Mouse (Mus musculus) liver, embryonic 16.5 days (tissue): Measurements from ENCODE around the gene Dock1. TPM values are rescaled to one million over a fixed set of nuclear protein-coding genes. Genes with fewer than 3 reads are reported as not detected.

ENCODE experiments used
- ATAC-seq: fragments of 200-750 bp; cut with Nextera tagmentation; 2 replicates; pipeline ENCODE4 v1.8.0; 2017; ENCODE audit warnings: low read depth, mild to moderate bottlenecking, moderate number of reproducible peaks, moderate library complexity
- H3K27ac ChIP-seq: fragments of 300-500 bp; sonication (generic); 2 replicates; pipeline ENCODE4 v1.5.1; 2014; ENCODE audit warnings: mild to moderate bottlenecking, low read length
- H3K27me3 ChIP-seq: fragments of 300-500 bp; sonication (generic); 2 replicates; pipeline ENCODE4 v1.6.1; 2014; ENCODE audit warnings: low read depth, low read length, mixed read lengths; ENCODE audit not compliant: control insufficient read depth, insufficient read depth
- H3K36me3 ChIP-seq: fragments of 300-500 bp; sonication (generic); 2 replicates; pipeline ENCODE4 v1.6.1; 2014; ENCODE audit warnings: mild to moderate bottlenecking; ENCODE audit not compliant: control insufficient read depth, insufficient read depth
- H3K4me1 ChIP-seq: fragments of 300-500 bp; sonication (generic); 2 replicates; pipeline ENCODE4 v1.6.1; 2014; ENCODE audit warnings: low read depth, low read length, mixed read lengths; ENCODE audit not compliant: control insufficient read depth
- H3K4me2 ChIP-seq: fragments of 300-500 bp; sonication (generic); 2 replicates; pipeline ENCODE4 v1.6.1; 2014; ENCODE audit warnings: low read depth, low read length, mixed read lengths
- H3K4me3 ChIP-seq: fragments of 300-500 bp; sonication (generic); 2 replicates; pipeline ENCODE4 v1.5.1; 2014; ENCODE audit warnings: low read depth, mild to moderate bottlenecking, low read length
- H3K9ac ChIP-seq: fragments of 300-500 bp; sonication (generic); 2 replicates; pipeline ENCODE4 v1.6.1; 2014; ENCODE audit warnings: low read depth, low read length
- H3K9me3 ChIP-seq: fragments of 300-500 bp; sonication (generic); replicated peaks from 2 replicates; pipeline ENCODE4 v1.6.1; 2016; ENCODE audit warnings: low read length; ENCODE audit not compliant: control insufficient read depth
- WGBS: fragments of 180-500 bp; shearing (Covaris S2); extraction: QIAGEN DNeasy Blood & Tissue Kit; methylation state at CpG from one replicate; pipeline ENCODE4 v1.1.7; 2014; ENCODE audit not compliant: insufficient replicate concordance; 5-methylcytosine and 5-hydroxymethylcytosine counted together
- polyA plus RNA-seq: library from polyadenylated mRNA; unstranded; fragments of >200 nt; fragmentation: Nextera tagmentation; extraction: Ambion mirVana; gene quantifications from 2 replicates; pipeline ENCODE4 v1.2.1, GENCODE M21; 2015

The Dock1 gene
- polyA plus RNA-seq, 1 experiment from 2014 or later, result 3.9 TPM

DNA sequence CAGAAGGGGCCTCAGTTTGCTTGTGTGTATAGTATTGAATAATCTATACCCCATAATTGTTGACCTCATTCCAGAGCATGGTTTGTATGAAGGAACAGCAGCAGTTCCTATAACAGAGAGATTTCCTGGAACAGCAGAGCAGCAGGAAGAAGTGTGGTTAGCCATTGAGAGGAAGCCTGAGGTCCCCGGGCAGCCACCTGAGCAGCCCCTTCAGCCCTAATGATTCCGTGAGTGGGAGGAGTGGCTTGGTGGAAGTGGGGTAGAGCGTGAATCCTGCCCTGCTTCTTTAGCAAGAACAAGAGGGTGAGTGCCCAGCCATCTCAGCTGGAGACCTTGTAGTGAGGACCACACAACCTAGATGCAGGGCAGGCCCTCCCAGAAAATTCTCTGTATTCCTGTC is 398.4 kb downstream of the Dock1 start:
- no peak for ATAC-seq
- Histone ChIP-seq H3K4me2 (no peak overlapping the region), H3K4me3 (no peak overlapping the region), H3K9ac (no peak overlapping the region), H3K9me3 (no peaks in the 10 kb centered on the region), H3K4me1 (no peaks in the 10 kb centered on the region), H3K36me3 (no peaks in the 10 kb centered on the region), H3K27ac (no peak overlapping the region), H3K27me3 (no peaks in the 10 kb centered on the region)
- 15% methylated on average over 3 of the region's 3 CpGs for WGBS

DNA sequence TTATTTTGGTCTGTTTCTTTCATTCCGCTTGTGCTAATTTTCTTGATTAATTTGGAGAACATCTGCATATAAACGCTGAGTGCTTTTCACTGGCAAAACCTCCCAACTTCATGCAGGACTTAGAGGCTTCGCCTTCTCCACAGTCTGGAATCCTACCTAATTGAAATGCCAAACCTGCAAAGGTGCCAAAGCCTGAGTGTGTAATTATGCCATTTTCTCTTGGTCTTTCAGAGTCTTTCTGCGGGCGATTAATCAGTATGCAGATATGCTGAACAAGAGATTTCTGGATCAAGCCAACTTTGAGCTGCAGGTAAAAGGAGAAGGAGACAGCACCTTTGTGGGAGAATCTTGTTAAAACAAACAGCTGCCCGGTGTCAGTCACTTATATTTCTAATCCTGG is 406.4 kb downstream of the Dock1 start:
- 67% methylated on average over 6 of the region's 6 CpGs for whole genome bisulfite sequencing
- H3K9me3 ChIP-seq, result no peaks in the 10 kb centered on the region
- H3K4me1 ChIP-seq, result no peaks in the 10 kb centered on the region
- H3K36me3 ChIP-seq, result no peaks in the 10 kb centered on the region
- no peak overlapping the region for H3K9ac ChIP-seq
- ATAC-seq, result no peak
- H3K4me2 ChIP-seq, result no peak overlapping the region
- H3K27me3 ChIP-seq, result no peaks in the 10 kb centered on the region
- H3K27ac ChIP-seq, result no peak overlapping the region
- H3K4me3 ChIP-seq, result no peak overlapping the region

DNA sequence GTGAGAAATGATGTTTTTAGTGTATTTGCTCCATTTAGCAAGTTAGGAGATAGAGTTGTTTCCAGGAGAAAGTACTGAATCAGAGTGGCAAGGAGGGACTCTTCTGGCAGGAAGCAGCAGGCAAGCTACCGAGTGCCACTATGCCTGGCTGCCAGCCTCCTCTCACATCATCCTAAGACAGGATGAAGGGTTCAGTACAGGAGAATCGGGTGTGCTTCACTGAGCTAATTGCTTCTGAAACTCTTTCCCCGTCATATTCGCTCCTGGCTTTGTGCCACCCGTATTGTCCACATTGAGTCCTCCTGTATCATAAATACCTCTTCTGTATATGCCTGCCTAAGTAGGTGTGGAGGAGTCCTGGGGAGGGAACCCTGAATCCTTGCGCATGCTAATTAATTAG is 406.9 kb downstream of the Dock1 start:
- Histone ChIP-seq H3K9ac (no peak overlapping the region), H3K9me3 (no peaks in the 10 kb centered on the region), H3K27ac (no peak overlapping the region), H3K27me3 (no peaks in the 10 kb centered on the region), H3K4me1 (no peaks in the 10 kb centered on the region), H3K4me2 (no peak overlapping the region), H3K4me3 (no peak overlapping the region), H3K36me3 (no peaks in the 10 kb centered on the region)
- 76% methylated on average over 6 of the region's 6 CpGs for WGBS
- ATAC-seq, result no peak

DNA sequence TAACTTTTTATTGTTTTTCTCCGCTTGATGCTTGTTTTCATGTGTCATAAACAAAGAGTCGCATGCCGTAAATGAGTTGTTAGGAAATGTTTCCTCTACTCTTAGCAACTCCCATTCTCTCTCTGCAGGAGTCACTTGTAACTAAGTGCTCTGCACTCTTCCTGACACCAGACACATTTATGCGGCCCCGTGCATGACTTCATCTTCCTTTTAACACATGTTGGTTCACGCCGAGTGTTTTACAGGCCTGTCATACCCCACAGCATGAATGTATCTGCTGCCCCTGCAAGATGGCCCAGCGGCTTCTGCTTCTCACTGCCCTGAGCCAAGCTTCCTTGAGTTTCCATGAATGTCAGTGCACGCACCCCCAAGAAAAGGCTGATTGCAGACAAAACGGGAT is 407.4 kb downstream of the Dock1 start:
- no peak for ATAC-seq
- Histone ChIP-seq H3K9ac (no peak overlapping the region), H3K4me1 (no peaks in the 10 kb centered on the region), H3K36me3 (no peaks in the 10 kb centered on the region), H3K4me3 (no peak overlapping the region), H3K4me2 (no peak overlapping the region), H3K27me3 (no peaks in the 10 kb centered on the region), H3K9me3 (no peaks in the 10 kb centered on the region), H3K27ac (no peak overlapping the region)
- WGBS, result 68% methylated on average over 10 of the region's 10 CpGs

DNA sequence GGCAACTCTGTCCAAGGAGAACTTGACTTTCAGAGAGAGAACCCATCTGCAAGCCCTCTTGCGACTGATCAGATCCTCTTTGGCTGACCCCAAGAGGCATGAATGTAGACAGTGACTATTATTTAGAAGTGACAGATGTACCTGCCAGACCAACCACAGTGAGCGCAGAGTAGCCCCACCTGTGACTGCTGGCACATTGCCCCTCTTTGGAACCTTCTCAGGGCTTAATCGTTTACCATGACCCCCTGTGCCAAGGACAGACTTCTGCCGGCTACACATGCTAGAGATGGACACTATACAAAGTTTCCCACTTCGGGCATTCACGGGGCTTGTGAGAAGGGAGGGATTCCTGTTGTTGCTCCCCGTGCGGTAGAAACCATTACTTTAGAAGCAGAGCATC is 413.0 kb downstream of the Dock1 start:
- ATAC-seq, result no peak
- H3K4me1 ChIP-seq, result no peaks in the 10 kb centered on the region
- no peak overlapping the region for H3K4me2 ChIP-seq
- no peaks in the 10 kb centered on the region for H3K27me3 ChIP-seq
- H3K4me3 ChIP-seq, result no peak overlapping the region
- WGBS, result 73% methylated on average over 8 of the region's 8 CpGs
- no peaks in the 10 kb centered on the region for H3K36me3 ChIP-seq
- H3K27ac ChIP-seq, result no peak overlapping the region
- no peak overlapping the region for H3K9ac ChIP-seq
- no peaks in the 10 kb centered on the region for H3K9me3 ChIP-seq

DNA sequence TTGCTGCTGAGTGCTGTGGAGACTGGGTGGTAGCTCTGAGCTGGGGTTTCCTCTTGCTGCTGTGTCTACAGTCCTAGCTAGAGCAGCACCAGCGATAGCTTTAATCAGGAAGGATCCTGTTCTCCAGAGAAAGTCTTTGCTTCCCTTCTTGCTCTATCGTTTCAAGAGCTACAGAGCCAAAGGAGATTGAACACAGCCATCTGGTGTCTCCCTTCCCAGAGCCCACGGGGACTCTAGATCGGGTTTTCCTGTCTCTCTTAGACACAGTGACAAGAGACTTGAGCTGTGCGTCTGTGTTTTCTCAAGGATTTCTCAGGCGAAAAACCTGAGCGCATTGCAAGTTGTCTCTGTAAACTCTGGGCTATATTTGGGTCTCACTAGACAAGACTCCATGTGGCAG is 413.6 kb downstream of the Dock1 start:
- H3K27me3 ChIP-seq, result no peaks in the 10 kb centered on the region
- no peaks in the 10 kb centered on the region for H3K36me3 ChIP-seq
- H3K4me1 ChIP-seq, result no peaks in the 10 kb centered on the region
- no peak overlapping the region for H3K4me2 ChIP-seq
- ATAC-seq, result no peak
- H3K27ac ChIP-seq, result no peak overlapping the region
- no peak overlapping the region for H3K9ac ChIP-seq
- H3K4me3 ChIP-seq, result no peak overlapping the region
- no peaks in the 10 kb centered on the region for H3K9me3 ChIP-seq
- WGBS, result 70% methylated on average over 7 of the region's 7 CpGs

DNA sequence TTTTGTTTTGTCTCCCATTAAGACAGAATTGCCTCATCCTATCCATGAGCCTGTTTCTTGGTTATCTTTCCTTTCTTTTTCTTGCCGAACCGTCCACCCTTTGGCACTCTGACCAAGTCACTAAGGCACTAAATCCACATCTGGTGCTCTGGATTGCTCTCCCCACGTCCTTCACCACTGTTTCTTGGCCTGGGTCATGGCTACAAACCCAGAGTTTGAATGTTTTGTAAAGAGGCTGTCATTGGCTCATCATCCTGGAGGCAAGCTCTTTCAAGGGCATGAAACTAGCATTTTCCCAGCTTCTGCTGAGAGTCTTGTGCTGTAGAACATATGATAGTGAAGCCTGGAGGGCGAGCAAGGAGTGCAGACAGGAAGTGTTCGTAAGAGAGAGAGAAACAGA is 416.1 kb downstream of the Dock1 start:
- no peak for ATAC-seq
- Histone ChIP-seq H3K27ac (no peak overlapping the region), H3K4me2 (no peak overlapping the region), H3K9me3 (no peaks in the 10 kb centered on the region), H3K9ac (no peak overlapping the region), H3K36me3 (no peaks in the 10 kb centered on the region), H3K27me3 (no peaks in the 10 kb centered on the region), H3K4me1 (no peaks in the 10 kb centered on the region), H3K4me3 (no peak overlapping the region)
- WGBS, result 58% methylated on average over 5 of the region's 5 CpGs

DNA sequence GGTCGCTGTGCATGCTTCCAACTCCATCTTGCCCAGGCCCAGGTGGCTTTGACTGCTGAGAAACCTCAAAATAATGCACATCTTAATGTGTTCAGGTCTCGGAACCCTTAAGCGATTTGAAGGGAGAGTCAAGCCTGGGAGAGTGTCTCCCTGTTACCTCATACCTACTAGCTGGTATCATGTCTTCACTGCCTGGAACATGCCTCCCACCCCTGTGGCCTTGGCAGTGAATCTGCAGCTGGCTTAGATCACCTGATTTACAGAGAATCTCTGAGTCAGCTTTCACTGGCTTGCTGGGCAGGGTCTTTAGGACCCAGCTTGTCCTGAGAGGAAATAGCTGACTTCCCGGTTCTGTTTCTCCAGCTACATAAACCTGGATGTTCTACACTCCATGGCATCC is 419.2 kb downstream of the Dock1 start:
- H3K4me3 ChIP-seq, result no peak overlapping the region
- H3K27ac ChIP-seq, result no peak overlapping the region
- no peak overlapping the region for H3K4me2 ChIP-seq
- H3K9ac ChIP-seq, result no peak overlapping the region
- no peak for ATAC-seq
- H3K36me3 ChIP-seq, result no peaks in the 10 kb centered on the region
- H3K27me3 ChIP-seq, result no peaks in the 10 kb centered on the region
- WGBS, result 67% methylated on average over 4 of the region's 4 CpGs
- no peaks in the 10 kb centered on the region for H3K9me3 ChIP-seq
- H3K4me1 ChIP-seq, result no peaks in the 10 kb centered on the region

DNA sequence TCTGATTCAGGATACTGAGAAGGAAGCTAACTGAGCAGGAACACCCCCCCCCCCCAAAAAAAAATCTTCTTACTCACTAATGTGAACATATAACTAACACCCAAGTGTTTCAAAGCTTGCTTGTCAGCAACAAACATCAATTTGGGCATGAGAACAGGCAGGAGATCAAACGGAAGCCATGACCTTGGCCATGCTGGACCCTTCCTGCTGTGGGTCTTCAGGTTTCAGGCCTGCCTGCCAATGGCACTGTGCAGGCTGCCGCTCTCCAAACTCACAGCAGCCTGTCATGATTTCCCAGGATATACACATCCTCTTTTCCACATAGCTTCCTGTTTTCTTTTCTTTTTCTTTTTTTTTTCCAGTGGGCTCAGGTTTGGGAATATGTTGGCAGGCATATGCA is 423.4 kb downstream of the Dock1 start:
- Histone ChIP-seq H3K27ac (no peak overlapping the region), H3K36me3 (no peaks in the 10 kb centered on the region), H3K4me2 (no peak overlapping the region), H3K27me3 (no peaks in the 10 kb centered on the region), H3K9ac (no peak overlapping the region), H3K9me3 (no peaks in the 10 kb centered on the region), H3K4me1 (no peaks in the 10 kb centered on the region), H3K4me3 (no peak overlapping the region)
- ATAC-seq, result no peak
- 54% methylated on average over 2 of the region's 2 CpGs for WGBS

DNA sequence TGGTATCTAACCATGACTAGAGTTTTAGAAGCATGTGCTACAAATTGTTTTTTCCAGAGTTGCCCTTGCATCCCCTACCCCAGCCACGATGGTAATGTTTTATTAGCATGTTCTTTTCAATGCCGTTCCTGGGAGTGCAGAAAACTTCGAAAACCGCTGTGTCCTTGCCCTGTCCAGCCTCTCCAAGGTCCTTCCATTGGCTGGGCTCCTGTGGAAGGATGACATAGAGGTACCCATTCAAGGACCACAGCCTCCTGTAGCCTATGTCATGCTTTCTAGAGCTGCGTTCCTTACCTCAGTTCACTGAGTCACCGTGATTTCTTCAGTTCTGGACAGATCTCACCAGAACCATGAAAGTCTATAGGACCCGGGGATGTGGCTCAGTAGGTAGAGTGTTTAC is 431.5 kb downstream of the Dock1 start:
- no peaks in the 10 kb centered on the region for H3K9me3 ChIP-seq
- H3K4me1 ChIP-seq, result no peaks in the 10 kb centered on the region
- ATAC-seq, result no peak
- H3K36me3 ChIP-seq, result no peaks in the 10 kb centered on the region
- no peak overlapping the region for H3K4me3 ChIP-seq
- 64% methylated on average over 7 of the region's 7 CpGs for WGBS
- no peak overlapping the region for H3K27ac ChIP-seq
- no peaks in the 10 kb centered on the region for H3K27me3 ChIP-seq
- no peak overlapping the region for H3K9ac ChIP-seq
- no peak overlapping the region for H3K4me2 ChIP-seq
